Mouse (Mus musculus) cerebellum, postnatal 10 days (tissue): ENCODE results near the gene Hgd.
A peak's percentile ranks its signal among the peaks of the same experiment; 100 is the strongest.

Source experiments
- DNase-seq, 2 experiments: peaks; one replicate each; pipeline ENCODE4 v3.0.0; 2021; ENCODE audit warnings: mixed read lengths in 2 of 2

Gene Hgd

DNA sequence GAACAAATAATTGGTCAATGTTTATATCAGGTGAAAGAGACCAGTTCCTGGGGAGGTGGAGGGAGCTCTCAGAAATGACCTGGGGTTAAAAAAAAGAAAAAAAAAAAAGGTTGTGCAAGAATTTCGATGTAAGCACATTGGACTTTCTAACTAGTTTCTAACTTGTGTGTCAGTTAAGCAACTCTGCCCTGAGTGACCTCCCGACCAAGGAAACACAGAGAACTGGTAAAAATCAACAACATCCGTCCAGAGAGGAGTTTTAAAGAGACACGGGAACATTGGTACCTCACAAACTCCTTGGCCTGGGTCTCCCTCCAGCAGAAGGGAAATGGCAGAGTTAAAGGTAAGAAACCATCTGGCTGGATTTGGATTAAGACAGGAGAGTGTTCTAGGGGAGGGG lies at the start of gene Hgd:
Gene Hgd (plus strand): TSS at position 160 of the 400 bp plus-strand sequence.
- DNase-seq = no peak

DNA sequence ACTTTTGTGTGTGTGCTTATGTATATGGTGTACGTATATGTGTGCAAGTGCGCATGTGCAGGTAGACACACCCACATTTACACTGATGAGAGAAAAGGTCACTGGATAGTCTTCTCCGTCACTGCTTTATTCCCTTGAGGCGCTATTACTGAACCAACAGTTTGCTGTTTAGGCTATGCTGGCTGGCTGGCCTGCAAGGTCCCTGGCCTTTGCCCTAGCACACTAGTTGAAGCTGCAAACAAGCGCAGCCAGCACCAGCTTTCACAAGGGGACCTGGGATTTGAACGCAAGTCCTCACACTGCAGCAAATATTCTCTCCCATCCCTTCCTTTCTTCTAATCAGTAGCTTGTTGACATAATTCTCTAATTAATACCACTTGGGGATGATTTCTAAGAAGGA lies 49.8 kb upstream of the Hgd start:
- DNase-seq = no peak

DNA sequence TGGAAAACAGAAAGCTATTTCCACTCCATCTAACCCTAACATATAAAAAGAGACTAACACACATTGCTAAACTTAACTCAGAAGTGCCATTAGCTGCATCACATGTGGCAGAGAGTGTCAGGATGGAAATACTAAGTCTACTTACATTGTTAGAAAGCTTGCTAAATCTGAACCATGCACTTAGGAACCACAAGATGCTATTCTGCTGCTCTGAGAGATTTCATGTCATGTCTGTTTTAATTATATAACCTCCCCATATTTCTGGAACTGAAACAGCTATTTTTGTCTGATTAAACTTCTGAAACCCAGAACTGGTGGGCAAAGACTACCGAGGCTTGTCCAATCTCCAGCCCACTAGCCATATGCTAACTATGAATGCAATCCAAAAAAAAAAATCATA lies 47.9 kb upstream of the Hgd start:
- DNase-seq = no peak

DNA sequence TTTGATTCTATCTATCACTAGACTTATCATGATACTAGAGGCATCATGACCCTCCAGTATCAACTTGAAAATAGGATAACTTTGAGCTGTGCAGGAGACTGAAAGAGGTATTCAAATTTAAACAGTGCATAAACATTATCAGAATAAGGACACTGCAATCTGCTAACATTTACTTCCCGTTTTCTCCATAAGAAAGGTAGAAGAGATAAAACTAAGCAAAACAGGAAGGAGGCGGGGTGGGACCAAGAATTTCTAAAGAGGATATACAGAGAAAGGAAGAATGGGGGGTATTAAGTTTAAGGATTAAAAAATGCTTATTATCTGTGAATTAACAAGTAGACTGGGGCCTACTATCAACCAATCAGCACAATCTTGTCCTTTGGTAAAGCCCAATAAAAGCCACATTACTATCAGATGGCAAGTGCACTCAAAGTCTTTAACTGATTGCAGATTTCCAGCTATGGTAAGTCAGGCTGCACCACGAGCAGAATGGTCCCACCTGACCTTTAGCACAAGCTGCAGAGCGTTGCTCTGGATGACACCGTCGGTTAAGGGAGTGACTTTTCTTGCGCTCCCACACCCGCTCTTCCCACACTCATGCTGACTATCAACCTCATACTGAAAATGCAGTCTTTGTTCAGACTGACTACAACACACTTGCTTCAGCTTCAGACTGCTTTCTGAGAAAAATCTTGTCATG lies 46.4 kb upstream of the Hgd start:
- no peak for DNase-seq

DNA sequence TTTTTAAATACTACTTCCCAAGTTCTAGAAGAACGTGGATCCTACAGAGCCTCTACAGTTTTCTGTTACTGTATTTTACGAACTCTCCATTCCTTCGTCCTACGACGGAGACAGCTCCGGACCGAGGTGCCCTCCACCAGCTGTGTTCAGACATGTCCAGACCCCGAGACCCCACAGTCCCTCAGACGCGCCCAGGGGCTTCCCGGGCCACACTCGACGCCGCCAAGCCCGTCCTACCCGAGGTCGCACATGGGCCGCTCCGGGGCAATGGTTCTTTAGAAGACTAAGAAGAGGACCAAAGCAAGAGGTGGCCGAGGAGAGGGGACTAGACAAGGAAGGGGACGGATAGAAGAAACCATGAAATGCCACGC lies 40.7 kb upstream of the Hgd start:
- no peak for DNase-seq

DNA sequence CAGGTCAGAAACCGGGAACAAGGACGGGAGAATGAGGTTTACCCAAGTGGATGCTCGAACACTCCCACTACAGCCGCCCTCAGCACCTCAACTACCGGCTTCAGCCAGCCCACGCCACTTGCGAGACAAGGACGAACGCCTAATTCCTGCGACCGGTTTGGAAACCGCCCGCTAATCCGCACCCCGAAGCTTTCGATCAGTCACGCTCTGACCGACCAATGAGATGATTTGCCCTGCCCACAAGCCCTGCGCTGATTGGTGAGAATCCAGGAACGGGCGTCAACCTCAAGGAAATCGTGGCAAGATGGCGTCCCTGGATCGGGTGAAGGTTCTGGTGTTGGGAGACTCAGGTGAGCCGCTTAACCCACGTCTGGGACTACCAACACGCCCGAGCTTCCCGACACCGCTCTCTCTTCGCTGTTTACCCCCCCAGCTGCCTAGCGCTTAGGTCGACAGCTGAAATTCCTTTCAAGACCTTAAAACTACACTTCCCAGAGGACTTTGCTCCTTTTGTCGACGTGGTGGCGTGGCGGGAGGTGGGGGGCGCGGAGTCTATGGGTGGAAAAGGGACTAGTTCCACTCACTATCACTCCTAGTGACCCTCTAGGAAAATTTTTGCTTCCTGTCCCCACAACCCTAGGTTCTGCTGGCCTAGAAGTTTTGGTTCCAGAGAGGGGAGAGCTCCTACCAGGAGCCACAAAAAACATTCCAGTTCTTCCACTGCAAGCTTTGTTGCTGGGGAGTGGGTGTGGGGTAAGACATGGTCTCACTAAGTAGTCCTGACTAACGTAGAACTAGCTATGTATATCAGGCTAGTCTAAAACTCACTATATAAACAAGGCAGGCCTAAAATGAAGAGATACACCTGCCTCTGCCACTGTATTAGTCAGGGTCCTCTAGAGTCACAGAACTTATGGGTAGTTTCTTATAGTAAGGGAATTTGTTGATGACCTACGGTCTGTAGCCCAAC lies 40.1 kb upstream of the Hgd start, which contains the start of the genes Gtf2e1 and Rabl3:
Gene Gtf2e1 (minus strand): TSS at position 179 of the 970 bp plus-strand sequence.
Gene Rabl3 (plus strand): TSS at position 275 of the 970 bp plus-strand sequence.
- DNase-seq = peak; percentile 98

DNA sequence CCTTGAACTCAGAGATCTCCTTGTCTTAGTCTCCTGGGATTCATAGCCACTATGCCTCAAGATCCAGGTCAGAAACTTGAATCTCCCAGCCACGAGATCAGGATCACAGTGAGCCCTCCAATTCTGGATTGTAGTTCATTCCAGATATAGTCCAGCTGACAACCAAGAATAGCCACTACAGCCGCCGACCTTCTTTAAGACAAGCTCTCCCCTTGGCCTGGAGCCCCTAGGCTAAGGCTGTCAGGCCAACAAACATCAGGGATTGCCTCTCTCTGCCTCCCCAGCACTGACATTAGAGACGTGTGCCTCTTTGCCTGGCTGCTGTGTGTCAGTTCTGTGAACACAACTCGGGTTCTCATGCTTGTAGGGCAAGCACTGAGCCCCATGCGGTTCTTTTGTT lies 39.2 kb upstream of the Hgd start:
- DNase-seq = peak; percentile 13 to 15

DNA sequence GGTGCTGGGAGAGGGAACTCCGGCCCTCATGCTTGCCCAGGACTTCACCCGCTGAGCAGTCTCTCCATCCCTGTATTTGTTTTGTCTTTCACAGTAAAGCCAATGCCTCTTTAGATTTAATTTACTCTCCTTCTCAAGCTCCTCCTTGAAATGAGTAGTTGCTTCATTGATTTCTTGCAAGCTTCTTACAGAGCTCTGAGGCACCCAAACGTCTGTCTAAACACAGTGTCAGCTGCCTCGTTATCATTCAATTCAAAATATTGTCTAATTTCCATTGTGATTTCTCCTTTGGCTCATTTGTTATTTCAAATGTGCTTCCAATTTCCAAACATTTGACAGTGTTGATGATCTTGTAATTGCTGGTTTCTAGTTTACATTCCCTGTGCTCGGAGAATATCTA lies 33.6 kb upstream of the Hgd start:
- DNase-seq = no peak

DNA sequence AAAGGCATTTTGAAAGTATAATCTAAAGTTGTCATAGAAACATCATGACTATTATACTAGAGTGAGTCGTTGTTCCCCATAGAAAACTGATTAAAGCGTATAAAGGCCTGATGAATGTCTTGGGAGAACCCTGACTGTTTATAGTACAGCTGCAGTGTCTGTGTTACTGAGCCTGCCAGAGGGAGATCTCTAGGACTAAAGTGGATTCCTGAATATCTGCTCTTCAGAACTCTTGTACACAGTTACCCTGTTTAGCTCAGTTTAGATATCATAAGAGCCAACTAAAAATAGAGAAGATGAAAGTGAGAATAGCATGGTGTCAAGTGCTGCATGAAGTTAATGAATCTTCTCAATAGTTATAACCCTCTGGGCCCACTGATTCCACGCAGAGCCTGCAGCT lies 29.7 kb upstream of the Hgd start:
- no peak for DNase-seq

DNA sequence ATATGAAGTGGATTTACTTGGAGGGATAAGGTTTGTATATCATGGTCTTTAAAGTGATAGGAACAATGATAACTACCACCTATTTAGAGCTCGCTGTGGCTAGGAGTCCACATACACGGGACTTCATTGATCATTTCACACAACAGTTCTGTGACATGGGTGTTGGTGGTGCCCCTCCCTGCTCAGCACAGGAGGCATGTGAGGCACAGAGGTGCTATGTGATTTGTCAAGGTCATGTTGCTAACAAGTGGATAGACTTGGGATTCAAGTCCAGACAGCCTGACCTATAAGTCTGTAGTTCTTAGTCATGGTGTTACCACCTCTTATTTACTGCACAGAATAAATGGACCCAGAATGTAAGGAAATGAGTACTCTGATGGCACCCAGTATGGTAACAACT lies 29.0 kb upstream of the Hgd start:
- DNase-seq = no peak

DNA sequence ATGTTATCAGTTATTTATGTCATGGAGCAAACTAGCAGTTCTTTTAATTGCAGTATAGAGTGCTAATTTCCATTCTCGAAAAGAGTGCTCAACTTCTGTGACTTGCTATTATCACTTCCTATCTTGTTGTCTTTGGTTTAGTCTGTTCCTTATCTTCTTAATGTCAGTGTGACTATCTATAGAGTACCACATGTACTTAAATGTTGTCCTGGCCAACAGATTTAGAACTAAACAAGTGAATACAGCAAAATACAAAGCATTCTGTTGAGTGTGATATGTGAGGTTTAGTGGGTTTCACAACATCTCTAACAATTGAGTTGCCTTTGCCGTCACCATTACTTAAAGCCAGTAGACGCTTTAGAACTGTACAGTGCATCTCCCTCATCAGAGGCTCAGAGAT lies 27.1 kb upstream of the Hgd start:
- no peak for DNase-seq

DNA sequence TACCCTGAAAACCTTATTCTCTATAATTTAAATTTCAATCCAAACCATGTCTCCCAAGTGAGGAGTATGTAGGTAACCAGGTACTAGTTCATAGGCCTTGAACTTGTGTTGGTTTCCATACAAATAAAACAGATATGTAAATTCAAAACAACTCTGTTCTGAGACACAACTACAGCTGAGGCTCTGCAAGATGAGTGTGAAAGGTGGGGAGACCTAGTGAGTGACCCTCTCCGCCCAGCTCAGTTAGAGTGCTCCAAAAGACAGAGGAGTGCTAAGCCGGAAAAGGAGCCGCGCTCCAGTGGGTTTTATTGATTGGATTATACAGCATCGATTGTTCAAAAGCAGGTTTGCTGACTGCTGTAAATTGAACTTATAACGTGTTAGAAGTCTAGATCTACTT lies 17.5 kb upstream of the Hgd start:
- DNase-seq = no peak

DNA sequence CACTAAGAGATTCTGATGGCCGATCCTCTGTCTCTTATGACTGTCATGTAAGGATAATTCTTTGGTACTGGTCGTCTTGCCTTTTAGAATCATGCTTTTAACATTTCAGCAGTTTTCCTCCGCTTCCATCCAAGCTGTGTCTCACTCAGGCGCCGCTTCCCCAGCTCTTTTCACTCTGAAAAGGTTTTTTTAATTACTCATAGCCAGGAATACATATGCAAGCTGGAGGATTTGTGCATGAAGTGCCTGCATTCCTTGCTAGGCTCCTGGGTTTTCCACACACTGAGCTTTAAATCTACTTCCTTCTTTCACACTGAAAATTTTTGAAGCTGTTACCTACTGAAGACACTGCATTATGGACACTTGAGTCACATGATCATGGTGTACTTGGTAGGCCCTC lies 17.0 kb upstream of the Hgd start:
- no peak for DNase-seq

DNA sequence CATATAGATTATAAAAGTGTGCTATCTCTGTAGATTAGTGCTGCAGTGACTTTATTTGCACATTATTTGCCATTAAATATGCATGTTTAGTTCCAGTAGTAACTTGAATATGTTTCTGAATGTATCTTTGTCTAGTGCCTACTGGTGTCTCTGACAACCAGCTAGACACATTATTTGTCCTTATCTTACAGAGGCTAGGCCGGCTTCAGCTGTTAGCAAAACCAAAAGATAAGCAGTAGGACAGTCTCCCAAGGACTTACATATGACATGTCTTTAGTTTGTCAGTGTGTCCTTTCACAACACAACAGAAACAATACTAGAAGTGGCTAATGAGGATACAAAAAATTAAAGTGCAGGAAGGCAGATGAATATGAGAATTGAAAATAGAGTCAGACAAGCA lies 14.8 kb upstream of the Hgd start:
- DNase-seq = no peak

DNA sequence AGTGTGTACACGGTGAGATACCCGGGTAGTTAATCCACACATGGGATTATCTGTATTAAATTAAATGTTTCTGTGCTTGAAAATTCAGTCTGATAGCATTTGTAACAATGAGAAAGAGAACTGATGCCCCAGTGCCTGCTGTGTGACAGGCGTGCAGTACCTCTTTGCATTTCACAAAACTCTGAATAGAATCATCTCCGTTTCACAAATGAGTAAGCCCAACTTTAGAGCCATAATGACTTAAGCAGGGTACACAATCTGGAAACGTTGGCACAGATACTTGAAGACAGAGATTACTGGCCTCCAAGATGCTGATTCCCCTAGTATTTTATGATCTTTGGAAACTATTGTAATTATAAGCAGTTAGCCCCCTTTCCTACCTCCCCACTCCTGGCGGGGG lies 13.8 kb upstream of the Hgd start:
- no peak for DNase-seq

DNA sequence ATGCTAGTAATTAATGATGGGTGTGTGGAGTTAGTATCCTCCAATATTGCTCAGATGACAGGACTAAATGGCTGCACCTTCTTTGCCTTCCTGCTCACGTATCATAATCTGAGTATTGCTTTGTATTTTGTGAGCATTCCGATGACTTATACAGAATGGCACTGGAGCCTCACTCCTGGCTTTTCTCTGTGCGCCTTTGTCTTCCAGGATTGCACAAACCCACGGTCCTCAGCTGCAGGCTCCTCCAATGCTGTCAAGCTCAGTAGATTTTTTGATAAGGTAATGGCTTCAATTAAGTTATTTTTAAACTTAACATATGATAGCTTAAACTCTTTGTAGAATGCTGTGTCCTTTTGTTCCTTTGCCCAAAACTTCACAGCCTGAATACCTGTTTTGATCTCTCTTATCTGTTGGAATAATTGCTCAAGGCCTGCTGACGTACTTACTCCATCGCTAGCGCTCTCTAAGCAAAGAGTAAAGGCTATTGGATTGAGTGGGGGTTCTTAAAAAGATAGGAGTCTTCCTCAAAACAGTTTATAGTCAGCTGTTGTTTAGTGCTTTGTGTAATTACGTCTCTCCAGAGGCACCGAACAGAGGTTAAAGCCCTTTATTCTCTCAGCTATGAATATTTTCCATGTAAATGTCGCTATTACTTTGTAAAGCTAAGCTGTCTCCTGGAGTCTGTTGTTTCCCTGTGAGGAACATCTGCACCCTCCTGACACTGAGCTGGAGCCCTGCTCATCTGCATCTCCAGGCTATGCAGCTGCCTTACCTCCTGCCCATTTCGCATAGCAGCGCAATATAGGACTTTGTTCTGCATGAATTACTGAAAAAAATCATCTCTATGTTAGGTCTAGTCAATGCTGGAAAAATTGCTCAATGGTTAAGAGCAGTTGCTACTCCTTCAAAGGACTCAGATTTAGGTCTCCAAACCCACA lies 12.6 kb upstream of the Hgd start:
- DNase-seq = no peak

DNA sequence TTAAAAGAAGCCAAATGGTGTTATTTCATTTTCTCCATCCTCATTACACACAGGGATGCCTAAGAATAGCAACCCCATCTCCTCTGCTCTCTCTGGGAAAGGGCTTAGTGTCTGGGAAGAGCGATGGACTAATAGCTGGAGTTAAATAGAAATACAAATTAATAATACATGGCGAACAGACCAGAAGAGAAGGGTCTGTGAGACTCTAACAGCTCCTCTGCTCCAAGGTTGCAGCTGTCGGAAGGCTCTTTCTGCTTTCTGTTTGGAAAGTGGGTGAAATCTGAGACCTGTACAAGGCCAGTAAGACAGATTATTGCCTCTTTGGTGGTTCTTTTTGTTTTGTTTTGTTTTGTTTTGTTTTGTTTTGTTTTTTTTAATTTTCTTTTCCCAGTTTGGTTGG lies 8.4 kb upstream of the Hgd start:
- DNase-seq = no peak

DNA sequence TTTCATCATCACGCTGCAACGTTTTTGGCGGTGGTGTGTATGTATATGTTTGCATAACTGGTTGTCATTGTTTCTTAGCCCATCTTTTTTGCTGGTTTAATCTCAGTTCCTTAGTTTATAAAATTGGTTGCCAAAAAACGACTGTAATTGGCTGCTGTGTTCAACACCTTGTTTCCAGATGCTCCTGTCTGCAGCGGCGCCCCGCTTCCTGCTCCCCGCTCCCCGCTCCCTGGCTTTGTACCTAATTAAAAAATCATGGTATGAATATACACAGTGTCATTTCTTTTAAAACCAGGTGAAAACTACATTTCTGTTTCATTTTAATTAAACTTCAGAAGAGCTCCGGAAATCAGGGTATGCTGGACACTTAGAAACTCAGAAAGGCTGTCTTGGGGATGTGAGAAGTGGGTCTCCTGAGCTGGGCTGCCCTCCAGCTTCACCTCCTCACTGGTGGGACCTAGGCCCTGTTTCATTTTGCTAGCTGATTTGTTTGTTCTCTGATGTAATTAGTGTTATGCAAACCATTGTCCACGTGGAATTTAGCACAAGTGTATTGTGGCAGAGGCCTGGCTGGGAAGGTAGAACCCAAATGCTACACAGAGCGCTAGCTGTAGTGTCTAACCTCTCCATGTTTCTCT lies 7.7 kb upstream of the Hgd start:
- DNase-seq = no peak

DNA sequence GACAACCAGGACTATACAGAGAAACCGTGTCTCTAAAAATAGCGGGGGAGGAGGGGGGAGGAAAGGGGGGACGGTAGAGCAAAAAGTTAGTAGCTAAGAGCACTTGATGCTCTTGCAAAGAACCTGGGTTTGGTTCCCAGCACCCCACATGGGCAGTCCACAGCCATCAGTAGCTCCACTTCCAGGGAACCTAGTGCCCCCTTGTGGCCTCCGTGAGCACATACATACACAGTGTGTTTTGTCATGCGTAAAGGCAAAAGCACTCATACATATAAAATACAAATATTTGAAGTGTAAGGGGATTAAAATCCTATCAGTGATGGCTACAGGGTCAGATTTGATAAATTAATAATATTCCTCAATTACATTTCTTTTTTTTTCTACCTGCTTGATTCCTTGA lies 6.9 kb upstream of the Hgd start:
- DNase-seq = no peak

DNA sequence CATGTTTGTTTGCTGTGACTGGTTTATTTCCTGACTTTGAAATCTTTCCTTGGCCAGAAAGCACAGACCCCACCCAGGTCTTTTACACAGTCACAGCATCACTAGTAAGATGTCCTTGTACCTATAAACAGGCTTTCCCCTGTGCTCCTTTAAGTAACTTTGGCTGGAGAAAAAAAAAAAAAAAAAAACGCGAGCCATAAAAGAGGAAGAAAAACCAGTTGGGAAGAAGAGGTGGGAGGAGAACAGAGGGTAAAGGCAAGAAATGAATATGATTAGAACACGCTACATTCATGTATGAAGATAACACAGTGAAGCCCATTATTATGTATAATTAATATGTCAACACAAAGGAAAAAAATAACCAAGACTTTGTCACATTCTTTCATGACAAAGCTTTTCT lies 4.6 kb upstream of the Hgd start:
- no peak for DNase-seq

DNA sequence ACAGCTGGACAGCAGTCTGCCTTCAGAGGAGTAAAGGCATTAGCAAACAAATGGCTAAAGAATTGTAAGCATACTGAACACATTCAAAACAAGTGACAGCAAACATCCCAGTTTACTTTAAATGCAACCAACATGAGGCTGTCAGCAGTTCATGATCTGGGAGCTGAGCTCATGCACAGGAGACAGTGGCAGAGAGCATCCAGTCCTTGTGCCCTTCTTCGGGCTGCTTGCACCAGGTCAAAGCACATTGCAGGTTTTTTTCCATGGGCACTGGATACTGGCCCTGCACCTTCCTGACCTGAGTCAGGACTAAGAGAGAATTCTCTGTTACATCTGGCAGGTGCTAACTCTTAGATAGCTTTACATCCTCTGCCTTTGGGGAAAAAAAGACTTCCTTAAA lies 362 bp upstream of the Hgd start:
- no peak for DNase-seq

DNA sequence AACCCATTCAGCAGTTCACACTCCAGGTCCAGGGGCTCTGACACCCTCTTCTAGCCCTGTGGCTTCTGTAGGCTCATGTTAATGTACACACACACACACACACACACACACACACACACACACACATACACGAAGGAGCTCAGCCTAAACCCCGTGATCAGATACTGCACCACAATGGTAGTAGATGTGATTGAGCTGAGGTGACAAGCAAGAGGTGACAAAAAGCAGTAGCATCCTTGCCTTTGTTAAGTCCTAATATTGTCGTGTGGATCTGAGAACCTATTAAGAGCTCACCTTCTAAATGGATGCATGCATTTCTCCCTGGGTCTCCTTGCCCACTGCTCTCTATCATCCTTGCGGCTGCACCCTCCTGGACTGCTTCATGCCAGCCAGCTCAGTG lies 698 bp downstream of the Hgd start:
- no peak for DNase-seq

DNA sequence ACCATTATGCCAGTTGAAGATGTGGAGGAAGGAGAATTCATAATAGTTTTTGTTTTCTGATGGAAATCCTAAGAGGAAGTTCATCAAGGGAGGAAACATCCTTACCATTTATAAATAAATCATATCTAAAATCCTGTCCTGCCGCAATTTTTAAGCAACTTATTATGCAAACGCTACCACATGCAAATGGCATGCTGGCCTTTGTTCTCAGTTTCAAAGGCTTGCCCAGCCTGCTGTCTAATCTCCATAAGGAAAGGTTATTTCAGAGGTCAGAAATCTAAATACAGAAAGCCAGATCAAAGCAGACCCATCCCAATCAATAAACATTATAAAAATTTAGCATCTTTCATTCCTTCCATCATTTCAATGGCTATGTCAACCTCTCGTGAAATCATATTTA lies 1.9 kb downstream of the Hgd start:
- DNase-seq = no peak
